Mouse (Mus musculus) cerebellum, adult 9-11 months (tissue): ENCODE measurements at regions not wholly inside any gene's neighbourhood (a gene's known extent, or its start where the extent isn't known, plus 50 kb on each side); places are given as distances from the start of the nearest gene placed in this dataset.
A peak's percentile ranks its signal among the peaks of the same experiment; 100 is the strongest.
"Not testable (repeated sequence)": the region's sequence is repeated elsewhere in the genome, so short reads cannot be mapped to it uniquely, and the experiment has no call there.

ENCODE experiments used
- DNase-seq: peaks from one replicate; pipeline ENCODE4 v3.0.0; 2022

DNA sequence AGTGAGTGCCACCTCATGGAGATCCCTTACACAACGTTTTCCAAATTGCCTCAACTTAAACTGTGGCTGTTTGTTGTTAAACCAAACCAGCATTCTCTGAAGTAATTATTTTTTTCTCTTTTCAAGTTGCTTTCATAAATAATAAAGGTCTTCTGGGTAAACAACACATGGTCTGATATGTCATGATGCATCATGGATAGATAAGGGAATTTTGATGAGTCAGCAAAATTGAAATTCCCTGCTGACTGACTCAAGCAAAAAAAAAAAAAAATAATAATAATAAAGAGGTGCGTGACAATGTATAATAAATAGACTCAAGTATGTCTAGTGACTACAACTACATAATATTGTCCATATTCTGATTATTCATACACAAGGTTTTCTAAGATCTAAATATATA is 201.8 kb downstream of the Adgb start:
- no peak for DNase-seq

DNA sequence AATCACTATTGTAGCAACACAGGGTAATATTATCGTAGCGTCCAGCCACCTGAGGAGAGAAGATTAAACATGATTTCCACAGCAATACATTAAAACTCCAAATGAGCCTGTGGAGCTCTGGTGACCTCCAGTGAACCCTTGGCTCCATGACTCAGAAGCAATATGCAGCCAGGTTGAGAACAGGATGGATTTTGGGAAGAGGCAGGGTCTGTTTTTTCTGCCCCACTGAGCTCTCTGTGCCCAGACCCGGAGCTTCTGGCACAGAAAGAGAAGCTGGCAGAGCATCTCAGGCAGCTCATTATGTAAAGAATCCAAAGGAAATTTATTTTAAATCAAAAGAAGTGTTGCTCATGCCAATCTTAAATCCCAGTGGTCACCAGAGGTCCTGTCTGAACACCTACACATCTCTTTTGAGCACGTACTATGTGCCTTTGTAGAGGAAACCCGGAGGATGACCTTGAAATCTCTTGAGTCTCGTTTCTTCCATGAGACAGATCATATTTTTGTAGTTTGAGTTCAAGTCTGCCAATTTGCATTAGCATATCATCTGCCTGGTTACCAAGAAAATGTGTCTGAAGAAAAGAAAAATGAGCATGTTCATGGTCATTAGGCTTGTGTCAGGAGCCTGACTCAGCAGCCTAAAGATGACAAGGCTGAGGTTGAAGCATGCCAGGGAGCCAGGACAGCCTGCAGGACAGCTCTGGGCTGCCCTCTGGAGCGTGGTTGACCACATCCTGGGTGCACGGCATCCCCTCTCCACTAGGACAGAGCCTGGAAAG is 219.4 kb downstream of the Adgb start:
- peak; percentile 42 for DNase-seq

DNA sequence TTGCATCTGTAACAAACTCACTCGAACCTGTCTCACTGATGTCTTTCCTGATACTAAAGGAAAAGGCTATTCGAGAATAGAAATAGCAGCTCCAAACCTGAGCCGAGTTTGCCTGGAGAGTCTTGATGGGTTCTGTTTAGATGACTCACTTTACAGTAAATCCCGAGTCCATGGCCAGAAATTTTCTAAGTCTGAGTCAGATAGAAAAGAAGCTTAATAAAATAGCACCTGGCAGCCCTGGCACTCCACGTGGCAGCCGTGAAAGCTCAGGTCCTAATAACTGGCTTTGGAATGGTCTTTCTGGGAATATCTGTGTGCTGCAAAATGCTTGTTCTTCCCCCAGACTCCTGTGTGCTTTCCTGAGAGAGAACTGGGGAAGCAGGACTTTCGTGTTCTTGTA is 220.0 kb downstream of the Adgb start:
- no peak for DNase-seq

DNA sequence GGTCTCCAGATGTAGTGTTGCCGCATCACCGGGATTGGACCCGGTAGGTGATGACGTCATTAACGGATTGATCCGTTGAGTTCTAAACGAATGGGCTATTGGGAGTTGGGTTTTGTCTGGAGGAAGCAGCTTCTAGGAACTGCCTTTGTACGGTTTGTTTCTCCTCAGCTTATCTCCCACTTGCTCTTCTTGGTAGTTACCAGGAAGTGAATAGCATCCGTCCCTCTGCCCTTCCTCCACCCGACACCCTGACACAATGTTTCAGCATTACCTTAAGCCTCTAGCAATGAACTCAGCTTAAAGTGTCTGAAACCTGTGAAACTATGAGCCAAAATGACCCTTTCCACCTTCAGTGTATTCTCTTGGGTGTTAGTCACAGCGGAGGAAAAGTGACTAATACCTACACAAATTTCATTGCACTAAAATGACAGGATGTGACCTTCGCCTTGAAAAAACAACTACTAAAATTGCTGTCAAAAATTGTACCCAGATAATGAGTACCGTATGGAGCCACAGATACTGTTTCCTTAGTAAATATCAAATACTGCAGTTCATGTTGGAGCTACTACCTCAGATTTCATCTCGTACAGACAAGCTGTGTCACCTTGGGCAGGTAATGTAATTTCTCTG is 237.1 kb downstream of the Adgb start:
- DNase-seq = no peak

DNA sequence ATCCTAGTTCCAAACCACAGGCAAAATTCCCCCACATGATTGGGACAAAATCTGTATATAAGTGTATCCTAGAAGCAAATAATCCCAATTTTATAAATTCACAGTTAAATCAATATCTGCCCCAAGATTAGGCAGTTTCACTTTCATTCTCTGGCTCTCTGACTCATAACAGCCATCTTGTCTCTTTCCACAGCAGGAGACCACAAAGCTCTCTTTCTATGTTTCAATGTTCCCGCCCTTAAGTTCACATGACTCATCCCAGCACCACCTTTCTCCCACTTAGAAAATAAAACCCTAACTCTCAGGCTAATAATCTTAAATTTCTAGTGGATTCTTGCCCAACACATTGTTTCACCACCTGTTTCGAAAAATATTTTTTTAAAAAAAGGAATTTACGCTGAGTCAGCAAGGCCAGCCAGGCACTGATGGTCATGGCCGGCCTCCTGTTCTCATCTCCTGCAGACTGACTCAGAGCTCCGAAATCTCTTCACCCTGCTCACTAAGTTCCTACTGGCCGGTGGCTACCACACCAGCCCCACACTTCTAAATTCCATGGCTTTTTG is 247.5 kb downstream of the Adgb start:
- no peak for DNase-seq

DNA sequence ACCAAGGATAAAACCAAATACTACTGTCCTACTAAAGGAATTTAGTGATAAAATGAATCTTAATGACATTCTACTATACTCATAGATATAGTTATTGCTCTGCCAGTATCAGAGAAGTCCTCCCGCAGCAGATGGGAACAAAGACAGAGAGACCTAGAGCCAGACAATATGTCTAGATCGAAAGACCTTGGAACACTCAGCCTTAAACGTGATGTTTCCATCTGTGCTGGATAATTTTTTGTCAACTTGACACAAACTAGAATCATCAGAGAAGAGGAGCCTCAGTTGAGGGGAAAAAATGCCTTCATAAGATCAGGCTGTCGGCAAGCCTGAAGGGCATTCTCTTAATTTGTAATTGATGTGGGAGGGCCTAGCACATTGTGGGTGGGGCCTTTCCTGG is 252.4 kb downstream of the Adgb start:
- DNase-seq = no peak

DNA sequence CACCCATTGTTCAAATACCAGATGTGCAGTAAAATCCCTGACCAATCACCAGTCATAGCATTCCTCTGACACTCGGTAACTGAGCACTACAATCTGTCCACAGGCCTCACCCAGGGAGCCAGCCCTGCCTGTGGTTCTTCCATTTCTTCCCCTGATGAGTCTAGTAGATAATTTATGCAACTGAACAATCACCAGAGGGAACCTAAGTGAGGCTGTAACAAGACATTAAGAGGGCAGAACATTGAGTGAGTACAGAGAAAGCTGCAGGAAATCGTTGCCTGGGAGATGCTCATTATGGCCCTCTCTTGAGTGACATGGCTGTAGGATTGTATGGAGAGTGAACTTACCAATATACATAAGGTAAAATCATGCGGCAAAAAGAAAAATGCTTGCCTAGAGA is 255.2 kb downstream of the Adgb start:
- DNase-seq = no peak

DNA sequence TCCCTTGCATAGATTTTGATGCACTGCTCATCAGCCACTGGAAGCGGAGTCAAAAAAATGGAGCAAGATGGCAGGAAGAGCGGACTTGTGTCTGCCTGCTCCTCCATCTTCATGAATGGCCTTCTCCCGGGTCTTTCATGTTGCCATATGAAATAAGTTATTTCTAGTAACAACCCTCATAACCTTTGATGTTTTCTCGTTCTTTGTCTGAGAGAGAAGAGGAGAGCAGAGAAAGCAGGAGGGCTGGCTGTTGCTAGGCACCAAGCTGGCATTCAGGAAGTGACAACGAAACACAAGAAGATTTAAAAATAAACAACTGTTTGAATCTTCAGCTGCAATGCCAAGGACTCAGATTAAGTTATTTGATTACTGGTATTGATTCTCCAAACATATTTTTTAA is 256.8 kb downstream of the Adgb start:
- no peak for DNase-seq

DNA sequence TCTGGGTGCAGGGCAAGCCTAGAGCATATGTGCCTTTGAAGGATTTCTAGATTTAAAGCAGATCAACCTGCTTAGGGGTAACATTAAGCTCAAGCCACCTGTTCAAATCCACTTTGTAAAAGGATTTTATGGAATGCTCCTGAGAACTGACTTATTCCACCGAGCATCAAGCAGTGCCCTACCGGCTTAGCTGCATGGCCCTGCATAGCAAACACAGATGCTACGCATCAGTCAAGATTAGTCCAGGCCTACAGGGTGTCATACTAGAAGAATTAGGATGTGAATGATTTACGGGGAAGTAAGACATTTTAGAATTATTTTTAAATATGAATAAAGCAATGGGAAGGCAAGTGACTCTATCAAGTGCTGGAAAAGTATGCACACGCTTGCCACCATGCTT is 263.8 kb downstream of the Adgb start:
- DNase-seq = no peak

DNA sequence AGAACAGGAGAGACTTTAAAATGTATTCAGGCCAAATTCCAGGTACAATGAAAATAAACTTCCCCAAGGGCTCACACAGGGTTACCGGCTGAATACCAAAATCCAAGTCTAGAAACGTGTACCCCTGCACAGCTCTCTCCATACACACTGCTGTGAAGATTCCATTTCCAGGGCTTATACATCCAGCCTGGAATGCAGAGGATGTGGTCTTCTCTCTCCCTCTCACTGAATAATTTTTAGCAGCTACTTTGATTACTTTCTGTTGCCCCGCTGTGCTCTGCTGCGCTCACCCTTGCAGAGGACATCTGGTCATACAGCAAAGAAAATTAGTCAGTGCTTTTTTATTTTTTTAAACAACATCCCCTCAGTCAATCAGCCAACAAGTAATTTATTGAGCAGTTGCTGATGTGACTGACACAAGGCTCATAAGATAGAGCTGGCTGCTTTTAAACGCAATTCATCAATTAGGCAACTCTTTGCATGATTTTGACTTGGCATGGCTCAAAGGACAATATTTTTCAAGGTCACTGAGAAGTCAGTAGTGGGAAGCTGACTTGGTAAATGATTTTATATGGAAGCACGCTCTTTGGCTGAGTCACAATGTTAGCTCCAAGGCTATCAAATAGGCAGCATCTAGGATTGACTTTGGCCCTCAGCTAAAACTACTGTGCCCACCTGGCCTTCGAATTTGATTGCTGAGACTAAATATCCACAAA is 266.2 kb downstream of the Adgb start:
- DNase-seq = no peak

DNA sequence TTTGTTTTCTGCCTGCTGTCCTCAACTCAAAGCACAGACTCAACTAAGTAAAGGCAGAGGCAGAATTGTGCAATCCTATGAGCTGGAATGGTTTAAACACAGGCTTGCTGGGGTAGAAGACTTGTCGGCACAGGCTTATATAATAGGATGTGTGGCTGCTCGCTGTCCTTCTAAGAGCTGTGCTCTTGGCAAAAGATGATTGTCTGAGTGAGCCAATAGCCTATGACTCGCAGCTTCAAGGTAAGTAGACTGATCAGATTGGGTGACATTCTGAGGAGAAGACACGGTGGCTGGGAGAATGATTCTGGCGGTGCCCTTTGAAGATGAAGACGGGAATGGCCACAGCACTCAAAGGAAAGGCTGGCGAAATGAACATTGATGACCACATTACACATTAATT is 268.1 kb downstream of the Adgb start:
- no peak for DNase-seq

DNA sequence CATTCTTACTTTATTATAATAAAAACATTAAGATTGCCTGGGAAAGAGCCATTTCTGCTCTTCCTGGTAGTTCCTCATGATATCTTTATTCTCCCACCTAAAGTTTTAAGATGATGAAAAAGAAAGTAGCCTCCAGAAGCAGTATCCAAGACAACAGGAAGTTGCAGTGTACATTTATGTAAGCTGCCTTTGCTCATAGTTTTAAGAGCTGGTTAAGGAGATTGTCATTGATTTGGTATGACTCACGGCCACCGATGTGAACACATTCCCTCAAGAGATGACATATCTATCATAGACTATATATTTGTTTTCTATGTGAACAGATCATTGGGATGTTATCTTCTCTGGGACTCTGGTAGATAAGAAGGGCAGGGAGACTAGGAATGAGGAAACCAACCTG is 281.8 kb downstream of the Adgb start:
- no peak for DNase-seq

DNA sequence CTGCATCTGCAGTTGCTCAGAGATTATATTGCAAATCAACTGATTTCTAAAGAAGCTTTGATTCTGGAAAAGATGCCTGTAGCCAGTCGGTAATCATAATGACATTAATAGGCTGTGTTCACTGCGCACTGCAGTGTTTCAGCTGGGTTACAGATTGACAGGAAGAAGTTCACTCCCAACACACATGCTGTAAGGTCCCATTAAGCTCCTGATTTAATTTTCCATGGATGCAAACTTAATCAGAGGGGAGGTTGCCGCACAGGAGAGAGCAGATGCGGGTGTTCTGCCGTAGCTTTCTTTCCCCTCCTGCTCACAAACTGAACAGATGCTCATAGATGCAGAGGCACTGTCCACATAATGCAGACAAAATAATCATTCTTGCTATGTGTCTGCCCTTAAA is 284.0 kb downstream of the Adgb start:
- DNase-seq = no peak

DNA sequence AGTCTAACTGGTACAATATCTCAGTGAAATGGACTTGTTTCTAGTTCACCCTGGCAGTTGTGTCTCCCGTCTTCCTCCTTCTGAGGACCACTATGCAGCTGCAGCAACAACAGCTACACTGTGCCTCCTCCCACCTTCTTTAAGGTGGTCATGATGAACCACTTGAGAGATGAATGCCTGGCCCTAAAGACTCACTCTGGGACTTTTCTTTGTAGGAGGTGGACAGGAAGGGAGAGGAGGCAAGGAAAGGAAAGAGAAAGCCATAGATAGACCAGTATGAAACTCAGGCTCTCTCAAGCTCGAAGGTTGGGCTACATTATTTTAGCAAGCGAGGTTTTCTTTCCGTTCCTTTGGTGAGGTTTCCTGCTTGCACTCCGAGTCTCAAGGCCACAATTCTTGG is 285.4 kb downstream of the Adgb start:
- no peak for DNase-seq

DNA sequence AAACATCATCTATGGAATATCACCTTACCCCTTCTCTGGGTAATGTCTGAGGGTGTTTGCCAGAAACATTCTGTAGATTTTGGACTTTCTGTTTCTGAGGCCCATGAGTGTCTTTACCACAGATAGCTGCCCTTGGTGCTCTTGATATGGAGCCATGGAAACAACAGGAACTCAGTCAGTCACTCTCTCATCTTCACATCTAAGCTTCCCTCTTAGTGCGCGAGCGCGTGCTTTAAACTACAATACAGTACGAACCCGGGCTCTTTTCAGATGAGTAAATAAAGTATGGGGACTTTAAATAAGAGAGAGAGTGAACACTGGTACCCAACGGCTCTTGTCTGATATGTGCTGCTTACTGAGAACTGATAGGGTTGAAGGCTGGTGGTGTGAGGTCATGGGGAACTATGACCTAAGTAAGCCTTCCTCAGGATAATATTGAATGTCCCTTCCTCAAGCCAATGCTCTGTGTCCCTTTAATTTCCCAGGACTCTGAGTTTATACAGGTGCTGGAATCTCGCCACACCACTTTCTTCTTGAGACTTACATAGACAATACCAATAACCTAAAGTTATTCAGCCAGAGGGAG is 284.5 kb upstream of the Stxbp5 start:
- DNase-seq = no peak

DNA sequence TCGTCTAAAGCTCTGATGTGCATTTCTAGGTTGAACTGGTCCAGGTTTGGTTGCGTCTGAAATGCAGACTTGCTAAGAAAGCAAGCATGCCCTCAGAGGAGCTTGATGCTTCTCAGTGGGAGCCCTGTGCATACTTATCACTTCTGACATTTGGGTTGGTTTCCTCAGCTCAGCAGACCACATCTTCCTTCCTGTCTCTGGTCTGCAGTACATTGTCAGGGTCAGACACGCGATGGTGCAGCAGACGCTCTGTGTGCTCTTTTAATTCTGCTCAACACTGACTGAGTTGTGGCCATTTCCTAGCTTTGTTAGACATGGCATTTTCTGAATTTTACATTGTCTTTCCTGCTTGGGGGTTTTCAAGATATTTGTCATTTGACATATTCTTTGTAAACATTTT is 283.5 kb upstream of the Stxbp5 start:
- DNase-seq = no peak

DNA sequence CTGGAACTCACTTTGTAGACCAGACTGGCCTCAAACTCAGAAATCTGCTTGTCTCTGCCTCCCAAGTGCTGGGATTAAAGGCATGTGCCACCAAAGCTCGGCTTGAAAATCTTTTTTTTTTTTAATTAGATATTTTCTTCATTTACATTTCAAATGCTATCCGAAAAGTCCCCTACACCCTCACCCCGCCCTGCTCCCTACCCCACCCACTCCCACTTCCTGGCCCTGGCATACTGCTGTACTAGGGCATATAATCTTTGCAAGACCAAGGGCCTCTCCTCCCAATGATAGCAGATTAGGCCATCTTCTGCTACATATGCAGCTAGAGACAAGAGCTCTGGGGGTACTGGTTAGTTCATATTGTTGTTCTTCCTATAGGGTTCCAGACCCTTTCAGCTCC is 276.2 kb upstream of the Stxbp5 start:
- not testable (repeated sequence) for DNase-seq
